Mouse (Mus musculus) hindbrain, embryonic 13.5 days (tissue): ENCODE measurements around the gene Ttc39a. TPM values are rescaled to one million over a fixed set of nuclear protein-coding genes. Genes with fewer than 3 reads are reported as not detected.

Experiments
- ATAC-seq: fragments of 200-750 bp; cut with Nextera tagmentation; 2 replicates; pipeline ENCODE4 v1.8.0; 2017; ENCODE audit warnings: moderate TSS enrichment; ENCODE audit not compliant: low FRiP score
- H3K27ac ChIP-seq: fragments of 300-500 bp; sonication (generic); 2 replicates; pipeline ENCODE4 v1.5.1; 2015; ENCODE audit warnings: inconsistent platforms, mild to moderate bottlenecking, moderate library complexity
- H3K27me3 ChIP-seq: fragments of 300-500 bp; sonication (generic); 2 replicates; pipeline ENCODE4 v1.6.1; 2015; ENCODE audit warnings: mild to moderate bottlenecking, inconsistent platforms
- H3K36me3 ChIP-seq: fragments of 300-500 bp; sonication (generic); 2 replicates; pipeline ENCODE4 v1.6.1; 2015; ENCODE audit warnings: mild to moderate bottlenecking, inconsistent platforms
- H3K4me1 ChIP-seq: fragments of 300-500 bp; sonication (generic); replicated peaks from 2 replicates; pipeline ENCODE4 v1.6.1; 2015; ENCODE audit warnings: inconsistent platforms
- H3K4me2 ChIP-seq: fragments of 300-500 bp; sonication (generic); 2 replicates; pipeline ENCODE4 v1.6.1; 2015; ENCODE audit warnings: inconsistent platforms, mild to moderate bottlenecking, moderate library complexity
- H3K4me3 ChIP-seq: fragments of 300-500 bp; sonication (generic); 2 replicates; pipeline ENCODE4 v1.5.1; 2015; ENCODE audit warnings: mild to moderate bottlenecking, inconsistent platforms
- H3K9ac ChIP-seq: fragments of 300-500 bp; sonication (generic); 2 replicates; pipeline ENCODE4 v1.6.1; 2015; ENCODE audit warnings: mild to moderate bottlenecking, inconsistent platforms
- H3K9me3 ChIP-seq: fragments of 300-500 bp; sonication (generic); 2 replicates; pipeline ENCODE4 v1.6.1; 2016; ENCODE audit warnings: inconsistent platforms
- WGBS: fragments of 180-500 bp; shearing (Covaris S2); methylation state at CpG from one replicate; pipeline ENCODE4 v1.1.7; 2015; 5-methylcytosine and 5-hydroxymethylcytosine counted together
- polyA plus RNA-seq: library from polyadenylated mRNA; unstranded; fragments of >200 nt; fragmentation: Nextera tagmentation; extraction: Ambion mirVana; gene quantifications from 2 replicates; pipeline ENCODE4 v1.2.1, GENCODE M21; 2015

Ttc39a gene
- polyA plus RNA-seq, 1 experiment from 2014 or later = 0.99 TPM

DNA sequence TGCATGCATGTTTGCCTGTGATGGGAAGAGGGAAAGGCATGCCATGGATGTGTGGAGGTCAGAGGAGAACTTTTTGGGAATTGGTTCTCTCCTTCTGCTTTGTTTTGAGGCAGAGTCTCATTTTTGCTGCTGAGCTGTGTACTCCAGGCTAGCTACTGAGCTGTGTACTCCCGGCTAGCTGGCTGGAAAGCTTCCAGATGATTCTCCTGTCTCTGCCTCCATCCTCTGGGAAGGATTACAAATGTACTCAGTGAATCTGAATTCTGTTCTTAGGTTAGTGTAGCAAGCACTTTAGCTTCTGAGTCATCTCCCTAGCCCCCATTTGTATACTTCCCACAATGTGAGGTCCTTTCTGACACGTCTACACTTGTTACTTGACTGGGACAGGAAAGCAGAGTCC is 17.0 kb downstream of the Ttc39a start:
- no peaks in the 10 kb centered on the region for H3K36me3 ChIP-seq
- H3K27ac ChIP-seq = no peak overlapping the region
- H3K4me3 ChIP-seq = no peak overlapping the region
- H3K4me2 ChIP-seq = no peak overlapping the region
- 84% methylated on average over 2 of the region's 2 CpGs for WGBS
- no peaks in the 10 kb centered on the region for H3K9me3 ChIP-seq
- no peak for ATAC-seq
- H3K9ac ChIP-seq = no peak overlapping the region
- H3K27me3 ChIP-seq = no peaks in the 10 kb centered on the region
- H3K4me1 ChIP-seq = no peaks in the 10 kb centered on the region

DNA sequence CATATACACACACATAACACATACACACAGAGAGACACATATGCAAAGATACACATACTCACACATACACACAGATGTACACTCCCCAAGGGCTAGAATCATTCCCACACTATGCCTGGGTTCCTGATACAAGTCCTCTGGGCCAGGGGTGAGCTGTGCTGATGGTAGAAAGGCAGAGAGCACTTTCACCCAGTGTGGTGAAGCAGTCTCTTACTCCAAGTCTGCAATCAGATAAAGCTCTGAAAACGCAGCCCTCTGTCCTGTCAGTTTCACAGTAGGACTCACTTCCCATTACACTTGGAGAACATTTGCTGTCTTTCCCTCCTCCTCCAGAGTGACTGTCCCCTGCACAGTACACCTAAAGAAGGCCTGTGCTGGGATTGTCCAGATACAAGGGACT is 20.6 kb downstream of the Ttc39a start:
- Histone ChIP-seq H3K9ac (no peak overlapping the region), H3K27me3 (no peaks in the 10 kb centered on the region), H3K36me3 (no peaks in the 10 kb centered on the region), H3K4me2 (no peak overlapping the region), H3K4me3 (no peak overlapping the region), H3K27ac (no peak overlapping the region), H3K9me3 (no peaks in the 10 kb centered on the region), H3K4me1 (0 out of 2 replicates have a peak, but pooled peaks cover 7% of the 10 kb centered on the region)
- WGBS = 65% methylated on average over 1 of the region's 1 CpGs
- no peak for ATAC-seq

DNA sequence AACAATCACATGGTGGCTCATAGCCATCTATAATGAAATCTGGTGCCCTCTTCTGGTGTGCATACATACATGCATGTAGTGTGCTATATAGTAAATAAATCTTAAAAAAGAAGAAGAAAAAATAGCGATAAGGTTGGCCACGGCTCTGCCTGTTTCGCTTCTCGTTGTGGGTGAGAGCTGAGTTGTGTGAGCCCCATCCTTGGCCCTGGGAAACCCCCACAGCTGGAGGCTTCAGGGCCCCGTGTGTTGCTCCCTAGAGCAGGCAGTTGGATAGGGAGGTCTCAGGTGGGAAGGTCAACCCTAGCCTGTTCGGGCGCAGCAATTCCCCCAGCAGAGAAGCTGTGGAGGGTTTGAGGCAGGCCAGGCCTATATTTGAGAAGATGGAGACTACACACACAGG is 23.8 kb downstream of the Ttc39a start:
- Histone ChIP-seq H3K9me3 (no peaks in the 10 kb centered on the region), H3K27ac (no peak overlapping the region), H3K36me3 (no peaks in the 10 kb centered on the region), H3K9ac (no peak overlapping the region), H3K4me1 (peaks cover 15% of the 10 kb centered on the region; the same call in 1 of the 2 replicates), H3K27me3 (no peaks in the 10 kb centered on the region), H3K4me2 (no peak overlapping the region), H3K4me3 (no peak overlapping the region)
- 93% methylated on average over 7 of the region's 7 CpGs for WGBS
- ATAC-seq = no peak

DNA sequence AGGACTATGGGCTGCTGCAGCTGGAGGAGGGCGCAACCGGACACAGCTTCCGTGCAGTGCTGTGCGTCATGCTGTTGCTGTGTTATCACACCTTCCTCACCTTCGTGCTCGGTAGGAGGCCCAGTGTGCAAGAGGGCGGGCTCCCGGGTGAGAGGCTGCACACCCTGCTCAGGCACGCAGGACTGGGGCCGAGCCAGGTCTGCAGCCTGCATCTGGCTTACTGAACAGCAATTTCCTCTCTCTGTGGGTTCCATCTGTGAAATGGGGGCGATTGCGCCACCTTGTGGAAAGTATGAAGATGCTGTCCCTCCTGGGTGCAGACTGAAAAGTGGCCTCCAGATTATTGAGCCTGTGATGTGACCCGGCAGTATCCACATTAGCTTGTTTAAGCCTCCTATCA is 24.4 kb downstream of the Ttc39a start:
- Histone ChIP-seq H3K27ac (no peak overlapping the region), H3K9me3 (no peaks in the 10 kb centered on the region), H3K36me3 (no peaks in the 10 kb centered on the region), H3K9ac (no peak overlapping the region), H3K4me2 (no peak overlapping the region), H3K4me1 (peaks cover 15% of the 10 kb centered on the region; the same call in 1 of the 2 replicates), H3K4me3 (no peak overlapping the region), H3K27me3 (no peaks in the 10 kb centered on the region)
- WGBS = 59% methylated on average over 13 of the region's 13 CpGs
- peak; percentile 8; the same call in 1 of the 2 replicates for ATAC-seq

DNA sequence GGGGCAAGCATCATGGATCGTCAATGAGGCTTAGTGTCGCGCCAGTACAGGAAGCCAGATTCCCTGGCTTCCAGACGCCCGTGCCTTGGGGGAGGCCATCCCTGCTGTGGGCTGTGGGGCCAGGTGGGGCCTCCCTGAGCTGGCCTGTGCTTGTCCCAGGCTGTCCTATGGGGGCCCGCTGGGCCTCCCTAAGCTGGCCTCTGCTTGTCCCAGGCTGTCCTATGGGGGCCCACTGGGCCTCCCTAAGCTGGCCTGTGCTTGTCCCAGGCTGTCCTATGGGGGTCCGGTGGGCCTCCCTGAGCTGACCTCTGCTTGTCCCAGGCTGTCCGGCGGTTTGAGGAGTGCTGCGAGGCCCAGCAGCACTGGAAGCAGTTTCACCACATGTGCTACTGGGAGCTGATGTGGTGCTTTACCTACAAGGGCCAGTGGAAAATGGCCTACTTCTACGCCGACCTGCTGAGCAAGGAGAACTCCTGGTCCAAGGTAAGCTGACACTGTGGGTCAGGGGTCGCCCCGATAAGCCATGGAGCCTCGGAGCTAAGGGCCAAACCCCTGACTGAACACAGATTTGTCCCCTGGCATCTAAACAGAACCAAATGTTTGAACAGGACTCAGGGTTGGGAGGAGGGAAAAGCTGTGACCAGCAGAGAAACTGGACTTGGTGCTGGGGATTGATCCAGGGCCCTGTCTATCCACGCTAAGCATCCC is 26.4 kb downstream of the Ttc39a start:
- 0 out of 2 replicates have a peak, but pooled peaks have one; percentile 37 for ATAC-seq
- Histone ChIP-seq H3K9ac (no peak overlapping the region), H3K36me3 (no peaks in the 10 kb centered on the region), H3K27ac (no peak overlapping the region), H3K4me1 (peaks cover 15% of the 10 kb centered on the region; the same call in 1 of the 2 replicates), H3K27me3 (no peaks in the 10 kb centered on the region), H3K4me2 (no peak overlapping the region), H3K9me3 (no peaks in the 10 kb centered on the region), H3K4me3 (no peak overlapping the region)
- 80% methylated on average over 16 of the region's 16 CpGs for WGBS

DNA sequence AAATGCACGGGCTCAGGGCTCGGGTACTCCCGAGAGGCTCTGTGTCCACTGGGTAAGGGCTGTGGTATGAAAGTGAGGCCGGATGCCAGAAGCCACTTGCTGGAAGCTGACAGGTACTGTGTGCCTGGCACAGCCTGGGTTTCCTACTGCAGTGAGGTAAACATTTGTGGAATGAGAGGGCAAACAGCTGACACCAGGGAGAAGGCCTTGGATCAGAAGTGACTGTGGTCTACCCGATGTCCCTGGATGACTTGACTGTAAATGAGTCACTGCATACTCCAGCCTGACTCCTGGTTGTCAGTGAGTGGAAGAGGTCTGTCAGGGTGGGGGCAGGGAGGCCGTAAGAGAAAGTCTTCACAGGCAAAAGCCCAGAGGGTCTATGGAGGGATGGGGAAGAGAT is 27.2 kb downstream of the Ttc39a start:
- H3K4me3 ChIP-seq = no peak overlapping the region
- peaks cover 15% of the 10 kb centered on the region; the same call in 1 of the 2 replicates for H3K4me1 ChIP-seq
- H3K9ac ChIP-seq = no peak overlapping the region
- no peak overlapping the region for H3K4me2 ChIP-seq
- no peaks in the 10 kb centered on the region for H3K36me3 ChIP-seq
- H3K27ac ChIP-seq = no peak overlapping the region
- no peaks in the 10 kb centered on the region for H3K27me3 ChIP-seq
- no peak for ATAC-seq
- WGBS = 85% methylated on average over 6 of the region's 6 CpGs
- H3K9me3 ChIP-seq = no peaks in the 10 kb centered on the region

DNA sequence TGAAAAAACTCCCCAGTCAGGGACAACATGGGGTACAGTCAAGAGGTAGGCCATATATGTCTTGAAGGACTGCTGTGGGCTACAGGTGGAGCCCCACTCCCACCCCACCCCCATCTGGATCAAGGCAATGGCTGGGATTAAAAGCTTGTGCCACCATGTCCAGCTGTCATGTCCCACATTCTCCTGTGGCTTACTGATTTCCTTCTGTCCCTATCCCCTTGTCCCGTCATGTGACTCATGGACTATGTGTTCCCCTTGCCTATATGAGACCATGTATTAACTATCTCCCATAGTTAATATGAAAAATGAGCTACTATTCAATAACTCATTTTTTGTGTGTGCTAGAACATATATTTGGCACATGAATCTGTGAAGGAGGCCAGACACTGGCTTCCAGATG is 27.8 kb downstream of the Ttc39a start:
- WGBS = 88% methylated on average over 1 of the region's 1 CpGs
- H3K4me1 ChIP-seq = peaks cover 15% of the 10 kb centered on the region; the same call in 1 of the 2 replicates
- no peaks in the 10 kb centered on the region for H3K36me3 ChIP-seq
- H3K27me3 ChIP-seq = no peaks in the 10 kb centered on the region
- no peak overlapping the region for H3K4me3 ChIP-seq
- H3K27ac ChIP-seq = no peak overlapping the region
- no peak overlapping the region for H3K4me2 ChIP-seq
- no peak for ATAC-seq
- no peak overlapping the region for H3K9ac ChIP-seq
- H3K9me3 ChIP-seq = no peaks in the 10 kb centered on the region

DNA sequence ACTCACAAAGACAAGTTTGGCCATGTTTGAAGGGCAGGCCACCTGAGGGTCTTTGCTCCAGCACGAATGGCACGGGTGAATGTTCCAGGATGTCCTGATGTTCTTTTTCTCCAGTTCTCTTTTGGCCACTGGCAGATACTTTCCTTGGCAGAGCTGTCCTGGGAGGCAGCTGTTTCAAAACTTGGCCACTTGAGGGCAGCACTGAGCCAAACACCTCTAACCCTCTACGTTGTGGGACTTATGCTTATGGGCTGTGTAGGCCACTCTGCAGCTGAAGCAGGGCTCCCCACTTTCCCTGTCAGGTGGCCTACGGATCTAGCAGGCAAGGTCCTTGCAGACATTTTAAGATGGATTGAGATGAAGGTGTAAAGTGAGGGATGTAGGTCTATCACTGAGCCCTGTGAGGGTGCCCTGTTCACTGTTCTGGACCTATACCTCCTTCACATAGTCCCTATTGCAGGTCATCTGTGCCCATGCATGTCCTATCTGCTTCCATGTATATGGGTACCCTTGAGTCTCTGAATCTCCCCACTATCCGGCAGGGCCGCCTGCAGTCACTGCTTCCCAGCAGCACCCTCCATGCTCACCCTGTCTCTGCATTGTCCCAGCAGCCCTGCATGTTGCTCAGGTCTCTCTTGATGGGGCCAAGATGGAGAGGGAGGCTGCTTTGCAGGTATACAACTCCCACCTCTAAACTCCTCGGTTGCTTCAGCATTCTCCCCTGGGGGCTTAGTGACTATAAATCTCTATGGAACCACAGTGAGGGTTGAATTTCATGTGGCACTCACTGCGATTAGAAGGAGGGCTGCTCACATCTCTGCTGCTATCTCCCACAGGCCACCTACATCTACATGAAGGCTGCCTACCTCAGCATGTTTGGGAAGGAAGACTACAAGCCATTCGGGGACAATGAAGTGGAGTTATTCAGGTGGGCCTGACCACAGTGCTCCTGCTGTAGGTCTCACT is 31.8 kb downstream of the Ttc39a start:
- H3K9me3 ChIP-seq = no peaks in the 10 kb centered on the region
- H3K4me2 ChIP-seq = no peak overlapping the region
- H3K36me3 ChIP-seq = no peaks in the 10 kb centered on the region
- H3K4me1 ChIP-seq = no peaks in the 10 kb centered on the region
- H3K27ac ChIP-seq = no peak overlapping the region
- H3K4me3 ChIP-seq = no peak overlapping the region
- no peaks in the 10 kb centered on the region for H3K27me3 ChIP-seq
- no peak overlapping the region for H3K9ac ChIP-seq
- 56% methylated on average over 9 of the region's 9 CpGs for WGBS
- peak; percentile 62 for ATAC-seq

DNA sequence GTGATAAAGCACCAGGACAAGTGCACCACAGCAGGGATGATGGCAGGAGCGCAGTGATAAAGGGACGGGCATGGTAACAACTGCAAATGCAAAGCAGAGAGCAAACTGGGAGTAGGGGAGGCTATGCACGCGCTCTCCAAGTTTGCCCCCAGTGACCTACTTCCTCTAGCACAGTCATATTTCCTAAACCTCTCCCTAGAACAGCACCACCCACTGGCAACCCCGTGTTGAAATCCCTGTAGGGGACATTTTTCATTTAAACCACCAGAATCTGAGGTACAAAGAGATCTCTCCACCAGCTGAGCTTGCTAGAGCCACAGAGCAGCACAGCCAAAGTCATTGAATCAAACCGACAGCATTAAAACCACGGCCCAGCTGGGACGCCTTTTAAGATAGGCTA is 32.7 kb downstream of the Ttc39a start:
- no peak overlapping the region for H3K27ac ChIP-seq
- 80% methylated on average over 8 of the region's 8 CpGs for WGBS
- H3K9me3 ChIP-seq = no peaks in the 10 kb centered on the region
- H3K36me3 ChIP-seq = peaks cover 7% of the 10 kb centered on the region; the same call in 1 of the 2 replicates
- H3K4me3 ChIP-seq = no peak overlapping the region
- no peaks in the 10 kb centered on the region for H3K27me3 ChIP-seq
- H3K9ac ChIP-seq = no peak overlapping the region
- H3K4me2 ChIP-seq = no peak overlapping the region
- no peaks in the 10 kb centered on the region for H3K4me1 ChIP-seq
- no peak for ATAC-seq

DNA sequence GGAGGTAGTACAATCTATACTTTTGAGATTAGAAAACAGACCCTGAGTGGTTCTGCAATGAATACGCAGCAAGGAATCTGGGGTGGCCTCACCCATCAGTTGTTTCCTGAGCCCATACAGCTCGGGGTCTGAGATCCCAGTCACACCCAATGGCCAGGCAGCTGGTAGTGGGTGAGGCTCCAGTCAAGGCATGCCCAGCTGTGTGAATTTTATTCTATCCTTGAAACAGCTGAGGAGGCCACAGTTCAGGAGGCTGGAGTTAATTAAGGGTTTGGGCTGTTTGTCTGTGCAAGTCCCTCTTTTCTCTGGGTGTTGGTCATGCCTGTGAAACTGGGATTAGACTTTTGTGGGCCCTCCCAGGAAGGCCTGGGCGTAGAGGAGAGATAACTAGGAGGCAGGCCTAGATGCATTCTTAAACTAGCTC is 33.4 kb downstream of the Ttc39a start:
- Histone ChIP-seq H3K4me2 (no peak overlapping the region), H3K27ac (no peak overlapping the region), H3K27me3 (no peaks in the 10 kb centered on the region), H3K9me3 (no peaks in the 10 kb centered on the region), H3K4me3 (no peak overlapping the region), H3K36me3 (peaks cover 7% of the 10 kb centered on the region; the same call in 1 of the 2 replicates), H3K4me1 (no peaks in the 10 kb centered on the region), H3K9ac (no peak overlapping the region)
- no peak for ATAC-seq
- WGBS = 84% methylated on average over 3 of the region's 3 CpGs

DNA sequence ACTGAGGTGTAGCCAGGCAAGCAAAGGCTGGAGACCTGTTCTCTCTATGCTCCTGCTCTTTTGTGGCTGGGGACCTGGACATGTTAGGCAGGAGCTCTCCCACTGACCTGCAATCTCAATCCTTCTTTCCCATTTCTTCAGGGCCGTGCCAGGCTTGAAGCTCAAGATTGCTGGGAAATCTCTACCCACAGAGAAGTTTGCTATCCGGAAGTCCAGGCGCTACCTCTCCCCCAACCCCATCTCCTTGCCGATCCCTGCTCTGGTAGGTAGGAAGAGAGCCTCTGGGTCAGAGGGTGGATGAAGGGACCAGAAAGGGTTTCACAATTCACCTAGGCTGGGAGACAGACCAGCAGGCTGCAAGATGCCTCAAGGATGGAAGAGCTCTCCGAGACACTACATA is 34.0 kb downstream of the Ttc39a start:
- Histone ChIP-seq H3K4me2 (no peak overlapping the region), H3K9me3 (no peaks in the 10 kb centered on the region), H3K27ac (no peak overlapping the region), H3K36me3 (peaks cover 7% of the 10 kb centered on the region; the same call in 1 of the 2 replicates), H3K9ac (no peak overlapping the region), H3K4me3 (no peak overlapping the region), H3K27me3 (no peaks in the 10 kb centered on the region), H3K4me1 (no peaks in the 10 kb centered on the region)
- 97% methylated on average over 5 of the region's 5 CpGs for WGBS
- ATAC-seq = no peak

DNA sequence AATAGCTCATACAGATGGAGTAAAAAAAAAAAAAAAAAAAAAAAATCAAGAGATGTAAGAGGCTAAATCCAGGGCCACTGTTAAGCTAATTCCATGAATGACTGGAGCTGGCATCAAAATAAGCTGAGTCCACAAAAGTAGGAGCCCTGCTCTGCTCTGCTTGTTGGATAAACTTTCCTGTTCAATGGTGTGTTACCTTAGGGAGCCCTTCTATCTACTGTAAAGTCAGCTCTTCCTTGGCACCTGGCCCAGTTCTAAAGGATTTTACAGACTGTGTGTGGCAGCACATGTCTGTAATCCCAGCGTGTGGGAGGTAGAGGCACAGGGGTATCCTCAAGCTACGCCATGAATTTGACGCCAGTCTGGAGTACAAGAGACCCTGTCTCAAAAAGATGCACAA is 34.6 kb downstream of the Ttc39a start:
- no peak for ATAC-seq
- Histone ChIP-seq H3K36me3 (peaks cover 7% of the 10 kb centered on the region; the same call in 1 of the 2 replicates), H3K9ac (no peak overlapping the region), H3K27me3 (no peaks in the 10 kb centered on the region), H3K4me2 (no peak overlapping the region), H3K27ac (no peak overlapping the region), H3K4me3 (no peak overlapping the region), H3K9me3 (no peaks in the 10 kb centered on the region), H3K4me1 (no peaks in the 10 kb centered on the region)
- WGBS = 91% methylated on average over 3 of the region's 3 CpGs
